Mouse (Mus musculus) forebrain, embryonic 16.5 days (tissue): Measurements from ENCODE around the gene Ran. TPM values are rescaled to one million over a fixed set of nuclear protein-coding genes. Genes with fewer than 3 reads are reported as not detected.

Source experiments
- ATAC-seq: fragments of 200-750 bp; cut with Nextera tagmentation; 2 replicates; pipeline ENCODE4 v1.8.0; 2017; ENCODE audit warnings: mild to moderate bottlenecking, moderate library complexity
- H3K27ac ChIP-seq: fragments of 300-500 bp; sonication (generic); 2 replicates; pipeline ENCODE4 v1.5.1; 2014; ENCODE audit warnings: low read length, control low read depth
- H3K27me3 ChIP-seq: fragments of 300-500 bp; sonication (generic); replicated peaks from 2 replicates; pipeline ENCODE4 v1.6.1; 2014; ENCODE audit warnings: low read length; ENCODE audit not compliant: control insufficient read depth, insufficient read depth
- H3K36me3 ChIP-seq: fragments of 300-500 bp; sonication (generic); 2 replicates; pipeline ENCODE4 v1.6.1; 2014; ENCODE audit not compliant: control insufficient read depth, insufficient read depth
- H3K4me1 ChIP-seq: fragments of 300-500 bp; sonication (generic); replicated peaks from 2 replicates; pipeline ENCODE4 v1.6.1; 2014; ENCODE audit warnings: low read length; ENCODE audit not compliant: control insufficient read depth, insufficient read depth
- H3K4me2 ChIP-seq: fragments of 300-500 bp; sonication (generic); 2 replicates; pipeline ENCODE4 v1.6.1; 2014; ENCODE audit warnings: mild to moderate bottlenecking, low read length, control low read depth
- H3K4me3 ChIP-seq: fragments of 300-500 bp; sonication (generic); replicated peaks from 2 replicates; pipeline ENCODE4 v1.5.1; 2014; ENCODE audit warnings: mild to moderate bottlenecking, low read length, control low read depth
- H3K9ac ChIP-seq: fragments of 300-500 bp; sonication (generic); replicated peaks from 2 replicates; pipeline ENCODE4 v1.6.1; 2014; ENCODE audit warnings: low read depth, low read length, control low read depth
- H3K9me3 ChIP-seq: fragments of 300-500 bp; sonication (generic); 2 replicates; pipeline ENCODE4 v1.6.1; 2016; ENCODE audit warnings: low read length; ENCODE audit not compliant: control insufficient read depth
- WGBS: fragments of 180-500 bp; shearing (Covaris S2); extraction: QIAGEN DNeasy Blood & Tissue Kit; methylation state at CpG from one replicate; pipeline ENCODE4 v1.1.7; 2014; 5-methylcytosine and 5-hydroxymethylcytosine counted together
- polyA plus RNA-seq: library from polyadenylated mRNA; unstranded; fragments of >200 nt; fragmentation: Nextera tagmentation; extraction: Ambion mirVana; gene quantifications from 2 replicates; pipeline ENCODE4 v1.2.1, GENCODE M21; 2015

Gene Ran
- polyA plus RNA-seq, 1 experiment from 2014 or later, result 436 TPM

DNA sequence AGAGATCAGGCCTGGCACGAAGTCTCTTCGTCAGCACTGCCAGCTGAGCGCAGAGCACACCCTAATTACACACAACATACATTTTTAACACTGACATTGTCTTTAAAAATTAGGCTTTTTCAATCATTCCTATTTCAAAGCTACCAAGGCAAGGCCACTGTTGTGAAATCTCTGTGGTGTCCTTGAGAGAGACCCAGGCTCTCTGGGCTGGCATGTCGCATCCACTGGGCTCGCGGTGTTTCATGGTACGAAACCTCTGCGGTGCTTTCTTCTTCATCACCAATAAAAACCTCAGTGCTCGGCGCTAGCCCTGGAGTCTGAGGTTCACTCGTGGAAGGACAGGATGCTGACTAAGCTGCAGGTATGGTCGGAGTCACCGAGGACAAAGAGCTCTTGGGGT lies 33.9 kb upstream of the Ran start:
- no peak overlapping the region for H3K9ac ChIP-seq
- no peaks in the 10 kb centered on the region for H3K9me3 ChIP-seq
- peaks cover 5% of the 10 kb centered on the region for H3K36me3 ChIP-seq
- peaks cover 3% of the 10 kb centered on the region; the same call in 1 of the 2 replicates for H3K27me3 ChIP-seq
- no peak overlapping the region for H3K4me2 ChIP-seq
- H3K4me3 ChIP-seq, result no peak overlapping the region
- H3K27ac ChIP-seq, result no peak overlapping the region
- ATAC-seq, result no peak
- H3K4me1 ChIP-seq, result peaks cover 14% of the 10 kb centered on the region
- 85% methylated on average over 13 of the region's 13 CpGs for WGBS

- 39% methylated on average over 19 of the region's 19 CpGs for WGBS
These were observed 32.5 kb upstream of the Ran start for GRCm38 (mm10) chr5:128987141-128987954.

GRCm38 (mm10) chr5:129000706-129001468 lies 19.0 kb upstream of the Ran start:
- H3K27me3 ChIP-seq, result no peaks in the 10 kb centered on the region
- H3K4me1 ChIP-seq, result no peaks in the 10 kb centered on the region; the same call in 1 of the 2 replicates
- ATAC-seq, result no peak
- 55% methylated on average over 8 of the region's 8 CpGs for WGBS
- no peak overlapping the region for H3K9ac ChIP-seq
- no peaks in the 10 kb centered on the region for H3K36me3 ChIP-seq
- H3K4me2 ChIP-seq, result no peak overlapping the region
- no peak overlapping the region for H3K4me3 ChIP-seq
- H3K9me3 ChIP-seq, result no peaks in the 10 kb centered on the region
- H3K27ac ChIP-seq, result no peak overlapping the region

More at GRCm38 (mm10) chr5:128987141-128987954, 32.5 kb upstream of the Ran start:
- Histone ChIP-seq H3K27me3 (no peaks in the 10 kb centered on the region), H3K27ac (no peak overlapping the region), H3K4me2 (no peak overlapping the region), H3K4me1 (peaks cover 14% of the 10 kb centered on the region), H3K9ac (no peak overlapping the region), H3K36me3 (peaks cover 12% of the 10 kb centered on the region), H3K9me3 (no peaks in the 10 kb centered on the region), H3K4me3 (no peak overlapping the region)
- ATAC-seq, result peak; percentile 82

DNA sequence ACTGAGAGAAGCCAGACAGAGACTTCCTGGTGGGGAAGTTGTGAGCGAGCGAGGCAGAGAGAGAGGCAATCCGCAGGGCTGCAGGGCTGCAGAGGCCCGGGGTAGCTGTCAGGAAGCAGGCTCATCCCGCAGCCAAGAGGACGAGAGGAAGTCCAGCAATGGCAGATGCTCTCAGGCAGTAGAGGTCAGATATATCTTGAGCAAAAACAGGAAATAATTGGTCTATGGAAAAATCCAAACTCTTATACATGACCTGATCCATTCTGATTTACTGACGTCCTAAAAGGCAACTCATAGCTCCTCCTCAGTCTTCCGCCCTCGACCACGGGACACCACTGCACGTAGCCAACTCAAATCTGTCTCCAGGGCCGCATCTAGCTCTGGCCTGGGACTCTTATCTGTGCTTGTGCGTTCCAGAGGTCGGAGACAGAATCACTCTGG lies 17.3 kb upstream of the Ran start:
- Histone ChIP-seq H3K27ac (no peak overlapping the region), H3K36me3 (no peaks in the 10 kb centered on the region), H3K4me3 (no peak overlapping the region), H3K4me1 (peaks cover 7% of the 10 kb centered on the region), H3K27me3 (no peaks in the 10 kb centered on the region), H3K9me3 (no peaks in the 10 kb centered on the region), H3K9ac (no peak overlapping the region), H3K4me2 (no peak overlapping the region)
- 68% methylated on average over 14 of the region's 14 CpGs for WGBS
- ATAC-seq, result no peak

DNA sequence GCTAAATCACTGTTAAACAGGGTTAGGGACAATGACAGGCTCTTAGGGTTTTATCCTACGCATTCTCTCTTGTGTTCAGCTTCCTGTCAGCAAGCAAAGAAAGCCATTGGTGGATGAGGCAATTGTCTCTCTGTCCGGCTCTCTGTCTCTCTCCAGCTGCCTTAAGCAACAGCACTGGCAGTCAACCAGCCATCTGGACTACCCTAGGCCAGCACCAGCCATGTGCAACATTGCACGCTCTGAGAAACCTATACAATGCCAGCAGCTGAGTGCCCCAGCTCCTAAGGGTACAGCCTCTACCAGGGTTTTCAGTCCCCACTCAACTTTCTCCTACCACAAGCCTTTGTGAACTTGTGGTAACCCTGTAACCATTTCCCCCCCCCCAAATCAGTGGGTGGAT lies 14.5 kb upstream of the Ran start:
- no peak overlapping the region for H3K4me3 ChIP-seq
- no peaks in the 10 kb centered on the region for H3K27me3 ChIP-seq
- H3K9ac ChIP-seq, result no peak overlapping the region
- no peaks in the 10 kb centered on the region for H3K36me3 ChIP-seq
- no peak overlapping the region for H3K4me2 ChIP-seq
- WGBS, result 74% methylated on average over 3 of the region's 3 CpGs
- no peak for ATAC-seq
- peaks cover 12% of the 10 kb centered on the region for H3K4me1 ChIP-seq
- no peaks in the 10 kb centered on the region for H3K9me3 ChIP-seq
- H3K27ac ChIP-seq, result no peak overlapping the region

- Histone ChIP-seq H3K4me3 (no peak overlapping the region), H3K9ac (no peak overlapping the region), H3K4me2 (no peak overlapping the region), H3K4me1 (peaks cover 12% of the 10 kb centered on the region), H3K9me3 (no peaks in the 10 kb centered on the region), H3K27me3 (no peaks in the 10 kb centered on the region), H3K36me3 (no peaks in the 10 kb centered on the region), H3K27ac (no peak overlapping the region)
- 80% methylated on average over 18 of the region's 18 CpGs for WGBS
- no peak for ATAC-seq
These were observed 13.7 kb upstream of the Ran start for GRCm38 (mm10) chr5:129006031-129006788.

DNA sequence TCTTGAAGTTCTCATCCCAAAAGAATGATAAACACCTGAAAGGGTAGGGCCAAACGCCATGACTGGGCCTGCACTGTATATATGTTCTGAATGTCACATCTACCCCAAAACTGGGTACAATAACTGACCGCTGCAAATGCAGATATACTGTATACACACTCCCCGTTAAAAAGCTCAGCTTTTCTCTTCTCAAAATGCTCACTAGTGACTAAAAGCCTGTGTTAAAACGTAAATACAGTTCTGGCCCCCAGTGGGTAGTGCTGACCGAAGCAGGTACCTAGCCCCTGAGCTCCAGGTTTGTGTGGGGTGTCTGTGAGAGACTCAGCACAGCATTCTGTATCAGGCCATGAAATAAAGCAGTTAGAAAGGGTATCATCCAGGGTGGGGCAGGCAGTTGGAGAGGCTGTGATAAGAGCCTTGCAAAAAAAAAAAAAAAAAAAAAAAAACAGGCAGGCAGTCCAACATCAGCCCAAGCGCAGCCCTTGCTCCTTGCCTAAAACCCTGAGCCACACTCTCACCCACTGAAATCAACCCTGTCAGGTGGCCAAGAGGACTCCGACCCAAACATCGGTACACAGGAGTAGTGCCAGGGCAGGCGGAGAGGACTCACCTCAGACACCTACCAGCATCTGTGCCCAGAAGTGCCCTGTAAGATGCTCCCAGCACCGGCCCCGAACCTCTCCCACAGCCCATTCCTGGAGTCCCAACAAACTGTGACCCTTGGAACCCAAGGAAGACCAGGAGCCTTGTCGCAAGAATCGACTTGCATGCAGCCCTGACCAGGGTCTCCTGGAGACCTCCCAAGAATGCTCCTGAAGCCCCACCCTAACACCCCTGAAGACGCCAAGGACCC lies 12.5 kb upstream of the Ran start:
- Histone ChIP-seq H3K4me2 (peak overlapping the region; percentile 77), H3K4me1 (peaks cover 12% of the 10 kb centered on the region), H3K36me3 (no peaks in the 10 kb centered on the region), H3K27ac (no peak overlapping the region), H3K9ac (peak overlapping the region; percentile 66), H3K4me3 (peak overlapping the region; percentile 53), H3K27me3 (no peaks in the 10 kb centered on the region), H3K9me3 (no peaks in the 10 kb centered on the region)
- 54% methylated on average over 14 of the region's 14 CpGs for WGBS
- ATAC-seq, result no peak

GRCm38 (mm10) chr5:129008008-129008407 lies 11.9 kb upstream of the Ran start:
- under 1% methylated on average over 18 of the region's 18 CpGs for WGBS
- H3K9ac ChIP-seq, result peak overlapping the region; percentile 66
- no peaks in the 10 kb centered on the region for H3K36me3 ChIP-seq
- H3K4me1 ChIP-seq, result peaks cover 12% of the 10 kb centered on the region
- no peaks in the 10 kb centered on the region for H3K27me3 ChIP-seq
- H3K4me3 ChIP-seq, result peak overlapping the region; percentile 53
- ATAC-seq, result peak; percentile 69
- H3K4me2 ChIP-seq, result peak overlapping the region; percentile 77
- H3K27ac ChIP-seq, result peak overlapping the region; percentile 26; the same call in 1 of the 2 replicates
- no peaks in the 10 kb centered on the region for H3K9me3 ChIP-seq
